In the genomic region with DNA sequence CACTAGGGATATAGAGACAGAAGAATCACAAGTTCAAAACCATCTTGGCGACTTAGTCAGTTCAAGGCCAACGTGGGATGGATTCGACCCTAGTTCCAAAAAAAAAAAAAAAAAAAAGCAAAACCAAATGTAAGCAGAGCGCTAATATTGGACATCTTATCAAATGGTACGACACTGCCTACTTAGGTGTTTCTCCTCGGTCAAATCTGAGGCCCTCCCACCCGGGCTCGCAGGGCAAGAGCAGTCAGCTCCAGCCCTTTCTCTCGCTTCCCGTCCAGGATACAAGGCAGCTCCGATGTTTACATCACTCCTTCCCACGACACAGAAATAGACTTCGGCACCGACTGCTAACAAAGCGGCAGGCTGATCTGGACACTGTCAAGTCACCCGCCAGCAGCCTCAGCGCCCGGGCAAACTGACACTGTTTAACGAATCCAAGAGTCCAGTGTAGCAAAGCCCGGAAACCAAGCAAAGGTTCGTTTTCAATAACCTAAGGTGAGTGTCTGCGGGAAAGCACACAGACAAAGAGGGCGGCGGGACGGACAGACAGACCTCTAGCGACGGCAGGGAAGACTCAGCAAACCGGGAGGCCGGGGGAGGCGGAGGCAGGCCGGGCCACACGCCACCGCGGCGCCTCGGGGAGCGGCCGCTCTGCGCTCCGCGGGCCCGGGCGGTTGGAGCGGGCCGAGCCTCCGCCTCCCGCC, we compare ENCODE assay signal across 8 mouse cellular contexts. TPM values are rescaled to one million over a fixed set of nuclear protein-coding genes. Genes with fewer than 3 reads are reported as not detected.
DNase-seq lines count a peak whose midpoint lies in the region; ATAC-seq and TF ChIP-seq lines count a peak whose summit lies in the region.

No protein-coding gene starts in this region.

- H3K27me3 ChIP-seq in kidney, embryonic 15.5 days, result peaks cover 7% of the 10 kb centered on the region
- no peaks in the 10 kb centered on the region for H3K27me3 ChIP-seq in lung, postnatal 0 days (replicated peaks; ENCODE audit: insufficient read depth, low read length)

- H3K9ac ChIP-seq in kidney, embryonic 15.5 days, result peak overlapping the region; percentile 70
- H3K9ac ChIP-seq in lung, postnatal 0 days (replicated peaks; ENCODE audit: low read depth), result peak overlapping the region; percentile 75

- TF ChIP-seq CTCF in lung, postnatal 0 days (IDR thresholded peaks at IDR 0.05), result no peak
- no peak for TF ChIP-seq CTCF in olfactory bulb, adult 2 months (IDR thresholded peaks at IDR 0.05; ENCODE audit: insufficient read depth, low read depth, low read length)

- H3K27ac ChIP-seq in kidney, embryonic 15.5 days, result peak overlapping the region; percentile 85
- H3K27ac ChIP-seq in lung, postnatal 0 days (ENCODE audit: low read length), result peak overlapping the region; percentile 92
- H3K27ac ChIP-seq in olfactory bulb, adult 2 months (ENCODE audit: insufficient read depth, low read depth, low read length), result peak overlapping the region; percentile 94

- peak overlapping the region; percentile 71 for H3K4me3 ChIP-seq in kidney, embryonic 15.5 days (replicated peaks)
- peak overlapping the region; percentile 61 for H3K4me3 ChIP-seq in lung, postnatal 0 days (ENCODE audit: low read depth, low read length)
- peak overlapping the region; percentile 77 for H3K4me3 ChIP-seq in olfactory bulb, adult 2 months (ENCODE audit: insufficient read depth, low read depth, low read length)

- H3K36me3 ChIP-seq in kidney, embryonic 15.5 days, result peaks cover 24% of the 10 kb centered on the region
- H3K36me3 ChIP-seq in lung, postnatal 0 days (ENCODE audit: insufficient read depth, low read length), result peaks cover 5% of the 10 kb centered on the region

- DNase-seq in left cerebral cortex, adult 18-20 months (ENCODE audit: low spot score in 2 of 2), result peak; percentile 43 to 59
- no peak for DNase-seq in left cerebral cortex, adult 11 months (ENCODE audit: low spot score)
- DNase-seq in heart, adult 8-10 months (ENCODE audit: low spot score), result peak; percentile 71
- peak; percentile 66 for DNase-seq in lung, postnatal 0 days (ENCODE audit: low spot score)
- DNase-seq in T-cell, adult 2 months (ENCODE audit: low spot score), result no peak

- TF ChIP-seq EP300 in lung, postnatal 0 days (IDR thresholded peaks at IDR 0.05), result no peak

- no peaks in the 10 kb centered on the region; the same call in 1 of the 2 replicates for H3K9me3 ChIP-seq in kidney, embryonic 15.5 days (replicated peaks)
- H3K9me3 ChIP-seq in lung, postnatal 0 days (ENCODE audit: low read length), result no peaks in the 10 kb centered on the region

- peak overlapping the region; percentile 83 for H3K4me2 ChIP-seq in kidney, embryonic 15.5 days
- peak overlapping the region; percentile 66 for H3K4me2 ChIP-seq in lung, postnatal 0 days (replicated peaks; ENCODE audit: low read depth, low read length)

- peak; percentile 37; the same call in 1 of the 2 replicates for TF ChIP-seq POLR2A in olfactory bulb, adult 2 months (IDR thresholded peaks at IDR 0.05; ENCODE audit: insufficient read depth, low read depth, low read length)

- H3K4me1 ChIP-seq in kidney, embryonic 15.5 days, result peaks cover 15% of the 10 kb centered on the region
- H3K4me1 ChIP-seq in lung, postnatal 0 days (ENCODE audit: insufficient read depth, low read depth, low read length), result no peaks in the 10 kb centered on the region
- peaks cover 18% of the 10 kb centered on the region for H3K4me1 ChIP-seq in olfactory bulb, adult 2 months (ENCODE audit: control insufficient read depth, insufficient read depth, low read length)

- ATAC-seq in common myeloid progenitor, adult 5-6 weeks (replicated peaks; ENCODE audit: low read depth, poor library complexity, severe bottlenecking), result peak; percentile 6; the same call in 1 of the 2 replicates
- ATAC-seq in kidney, embryonic 15.5 days (replicated peaks; ENCODE audit: low FRiP score), result peak; percentile 68
- peak; percentile 48 for ATAC-seq in lung, postnatal 0 days

- 2% methylated on average over 45 of the region's 47 CpGs for WGBS in kidney, embryonic 15.5 days
- WGBS in lung, postnatal 0 days, result 1% methylated on average over 27 of the region's 47 CpGs
- WGBS in olfactory bulb, adult 2 months, result under 1% methylated on average over 43 of the region's 47 CpGs

RNA-seq across cellular contexts. Expression of a gene that starts 0.5 kb away (rescaled TPM):
- 10 to 100 TPM; 79.9 to 84.4 TPM for total RNA-seq in left cerebral cortex, adult 18-20 months (2021)
- 25.5 and 45.0 TPM in 2 replicates for total RNA-seq in common myeloid progenitor, adult 5-6 weeks (2017)
- total RNA-seq in heart, adult 8-10 months (2022), result 10 to 100 TPM; 52.5 to 62.3 (median 57.9) TPM
- 51.2 and 55.6 TPM in 2 replicates for polyA plus RNA-seq in kidney, embryonic 15.5 days (2015; fragmentation: Nextera tagmentation; extraction: Ambion mirVana)
- polyA plus RNA-seq in lung, postnatal 0 days (2015; fragmentation: Nextera tagmentation; extraction: Ambion mirVana), result 76.6 and 80.9 TPM in 2 replicates
- not detected in 2 replicates for polyA plus RNA-seq in olfactory bulb, adult 2 months (2012; ENCODE audit: insufficient read depth, insufficient read length, low replicate concordance, missing spikeins)

RNA-seq across cellular contexts. Expression of a gene that starts 12.8 kb away (rescaled TPM):
- 10 to 100 TPM; 43.2 to 43.4 TPM for total RNA-seq in left cerebral cortex, adult 18-20 months (2021)
- total RNA-seq in common myeloid progenitor, adult 5-6 weeks (2017), result 68.7 and 73.2 TPM in 2 replicates
- 10 to 100 TPM; 20.0 to 23.2 (median 20.6) TPM for total RNA-seq in heart, adult 8-10 months (2022)
- 43.7 and 44.5 TPM in 2 replicates for polyA plus RNA-seq in kidney, embryonic 15.5 days (2015; fragmentation: Nextera tagmentation; extraction: Ambion mirVana)
- polyA plus RNA-seq in lung, postnatal 0 days (2015; fragmentation: Nextera tagmentation; extraction: Ambion mirVana), result 14.3 and 16.0 TPM in 2 replicates
- polyA plus RNA-seq in olfactory bulb, adult 2 months (2012; ENCODE audit: insufficient read depth, insufficient read length, low replicate concordance, missing spikeins), result not detected in 2 replicates

Comparison
In these comparisons a context has a peak if more than half of its experiments do, and no peak if none do; other contexts are left out.
1. DNase-seq: peak in left cerebral cortex, adult 18-20 months (2 of 2), heart, adult 8-10 months (single experiment) and lung, postnatal 0 days (single experiment); none in left cerebral cortex, adult 11 months (single experiment) and T-cell, adult 2 months (single experiment).
2. ATAC-seq: peak in every context shown above with its lines; median percentile 68 in kidney, embryonic 15.5 days; 48 in lung, postnatal 0 days; 6 in common myeloid progenitor, adult 5-6 weeks.
3. Peak in every context shown above with its lines, with median percentiles within 50 percentile points of each other: H3K27ac ChIP-seq and H3K4me3 ChIP-seq.